Comparison of ENCODE assay signal across 8 mouse cellular contexts in genomic region chr2:154410355-154410754, GRCm38 (mm10). TPM values are rescaled to one million over a fixed set of nuclear protein-coding genes. Genes with fewer than 3 reads are reported as not detected.
DNase-seq lines count a peak whose midpoint lies in the region; ATAC-seq and TF ChIP-seq lines count a peak whose summit lies in the region.

No protein-coding gene starts in this region.

- no peaks in the 10 kb centered on the region for H3K9me3 ChIP-seq in embryonic facial prominence, embryonic 14.5 days (ENCODE audit: control insufficient read depth, low read length)

- peak; percentile 28; the same call in 1 of the 2 replicates for TF ChIP-seq CTCF in layer of hippocampus, adult 2 months (conservative IDR thresholded peaks at IDR 0.05)

- WGBS in embryonic facial prominence, embryonic 14.5 days: 35% methylated on average over 2 of the region's 2 CpGs

- ATAC-seq in embryonic facial prominence, embryonic 14.5 days (ENCODE audit: low read depth): no peak
- no peak for ATAC-seq in cerebellum, adult (ENCODE audit: insufficient number of reproducible peaks, low FRiP score, low TSS enrichment)

- peak in 1 of 2 experiments; percentile 46 for DNase-seq in layer of hippocampus, adult 2 months (ENCODE audit: low spot score in 2 of 2)
- DNase-seq in layer of hippocampus, adult 18-20 months (ENCODE audit: low spot score in 2 of 2): no peak
- DNase-seq in embryonic facial prominence, embryonic 14.5 days (ENCODE audit: low spot score): peak; percentile 68
- DNase-seq in heart, postnatal 10 days: peak; percentile 80 to 89
- DNase-seq in right cerebral cortex, adult 18-20 months: peak; percentile 61
- no peak for DNase-seq in embryo, embryonic 9.5 days (ENCODE audit: extremely low spot score)
- DNase-seq in kidney, postnatal 25 days: no peak

- H3K27ac ChIP-seq in layer of hippocampus, adult 2 months: peak overlapping the region; percentile 24; the same call in 1 of the 2 replicates
- H3K27ac ChIP-seq in embryonic facial prominence, embryonic 14.5 days (replicated peaks; ENCODE audit: low read depth, low read length): no peak overlapping the region

- intact Hi-C loops in heart, postnatal 10 days (cut with DNase I): loop anchor here (5.0 kb wide), 1 partner anchor 532 kb away; no protein-coding TSS in a partner anchor

- H3K4me2 ChIP-seq in embryonic facial prominence, embryonic 14.5 days (ENCODE audit: low read depth, low read length): no peak overlapping the region

- H3K9ac ChIP-seq in embryonic facial prominence, embryonic 14.5 days (ENCODE audit: low read depth, low read length): no peak overlapping the region

- no peak overlapping the region for H3K4me3 ChIP-seq in layer of hippocampus, adult 2 months
- no peak overlapping the region for H3K4me3 ChIP-seq in embryonic facial prominence, embryonic 14.5 days (ENCODE audit: low read depth, low read length)

- H3K36me3 ChIP-seq in embryonic facial prominence, embryonic 14.5 days (ENCODE audit: control insufficient read depth, insufficient read depth, low read length): no peaks in the 10 kb centered on the region

- peaks cover 6% of the 10 kb centered on the region; the same call in 1 of the 2 replicates for H3K27me3 ChIP-seq in embryonic facial prominence, embryonic 14.5 days (replicated peaks; ENCODE audit: control insufficient read depth, insufficient read depth, low read length)

- H3K4me1 ChIP-seq in embryonic facial prominence, embryonic 14.5 days (ENCODE audit: control insufficient read depth, insufficient read depth, low read length): 0 out of 2 replicates have a peak, but pooled peaks cover 4% of the 10 kb centered on the region

RNA-seq across cellular contexts. Expression of gene Snta1, which starts 2.5 kb away (rescaled TPM):
- 10 to 100 TPM; 46.2 to 46.9 TPM for total RNA-seq in layer of hippocampus, adult 2 months (2021)
- 10 to 100 TPM; 45.3 to 47.7 TPM for total RNA-seq in layer of hippocampus, adult 18-20 months (2021)
- polyA plus RNA-seq in embryonic facial prominence, embryonic 14.5 days (2014; fragmentation: Nextera tagmentation; extraction: Ambion mirVana): 8.6 and 10.4 TPM in 2 replicates
- total RNA-seq in heart, postnatal 10 days (2021): 100 to 1,000 TPM in 1 of 2 experiments, 10 to 100 TPM in 1; 82.6 to 106 TPM

RNA-seq across cellular contexts. Expression of gene Cbfa2t2, which starts 25.9 kb away (rescaled TPM):
- total RNA-seq in layer of hippocampus, adult 2 months (2021): 10 to 100 TPM; 55.1 to 55.8 TPM
- total RNA-seq in layer of hippocampus, adult 18-20 months (2021): 10 to 100 TPM; 47.9 to 48.9 TPM
- 31.3 and 31.5 TPM in 2 replicates for polyA plus RNA-seq in embryonic facial prominence, embryonic 14.5 days (2014; fragmentation: Nextera tagmentation; extraction: Ambion mirVana)
- total RNA-seq in heart, postnatal 10 days (2021): 10 to 100 TPM; 23.5 to 25.3 TPM

RNA-seq across cellular contexts. Expression of gene Cdk5rap1, which starts 37.5 kb away (rescaled TPM):
- 10 to 100 TPM; 15.3 to 18.3 TPM for total RNA-seq in layer of hippocampus, adult 2 months (2021)
- 10 to 100 TPM; 14.8 to 14.9 TPM for total RNA-seq in layer of hippocampus, adult 18-20 months (2021)
- 16.4 and 24.1 TPM in 2 replicates for polyA plus RNA-seq in embryonic facial prominence, embryonic 14.5 days (2014; fragmentation: Nextera tagmentation; extraction: Ambion mirVana)
- total RNA-seq in heart, postnatal 10 days (2021): 10 to 100 TPM; 13.6 to 16.3 TPM

Comparison
In these comparisons a context has a peak if more than half of its experiments do, and no peak if none do; other contexts are left out.
1. DNase-seq: peak in embryonic facial prominence, embryonic 14.5 days (single experiment), heart, postnatal 10 days (2 of 2) and right cerebral cortex, adult 18-20 months (single experiment); none in layer of hippocampus, adult 18-20 months (0 of 2), embryo, embryonic 9.5 days (single experiment) and kidney, postnatal 25 days (0 of 2).